Mouse (Mus musculus) gastrocnemius, postnatal 36 days (tissue): ENCODE measurements around the gene Ebf1. TPM values are rescaled to one million over a fixed set of nuclear protein-coding genes. Genes with fewer than 3 reads are reported as not detected.
A peak's percentile ranks its signal among the peaks of the same experiment; 100 is the strongest.

ENCODE experiments used
- DNase-seq, 2 experiments: peaks; one replicate each; pipeline ENCODE4 v3.0.0; 2022
- intact Hi-C: fragments of 180-260 bp; cut with DNase I; formaldehyde crosslinking; loops from one replicate; pipeline ENCODE4 v1.15.1; 2025
- total RNA-seq, 2 experiments: library from RNA; stranded (reverse); gene quantifications; 2 replicates each; pipeline ENCODE4 v1.2.3; 2021

Gene Ebf1
- total RNA-seq, 2 experiments from 2014 or later: 9.5 to 10.0 TPM

DNA sequence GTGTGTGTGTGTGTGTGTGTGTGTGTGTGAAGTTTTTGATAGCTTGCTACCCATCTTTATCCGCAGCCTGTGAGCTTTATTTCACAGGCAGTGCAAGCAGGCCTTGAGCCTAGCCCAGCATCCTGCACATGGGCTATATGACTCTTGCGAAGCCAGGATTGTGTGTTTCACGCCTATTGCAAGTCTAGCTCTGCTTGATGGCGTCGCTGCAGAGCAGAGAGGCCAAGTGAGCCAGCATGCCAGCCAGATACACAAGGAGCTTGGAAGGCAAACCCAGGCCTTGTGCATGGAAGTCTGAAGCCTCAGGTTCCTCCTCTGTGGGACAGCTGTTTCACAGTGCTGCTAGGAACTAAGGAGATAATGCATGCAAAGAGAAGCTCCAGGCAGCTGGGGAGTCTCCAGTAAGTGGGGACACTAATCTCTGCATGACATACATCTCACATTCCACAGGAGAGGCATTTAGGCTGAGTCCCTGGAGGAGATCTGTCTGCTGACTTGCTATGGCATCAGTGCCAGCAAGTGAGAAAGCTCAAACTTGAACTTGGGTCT, 359.2 kb downstream of the Ebf1 start:
- intact Hi-C loops: no loop called here
- DNase-seq: no peak

DNA sequence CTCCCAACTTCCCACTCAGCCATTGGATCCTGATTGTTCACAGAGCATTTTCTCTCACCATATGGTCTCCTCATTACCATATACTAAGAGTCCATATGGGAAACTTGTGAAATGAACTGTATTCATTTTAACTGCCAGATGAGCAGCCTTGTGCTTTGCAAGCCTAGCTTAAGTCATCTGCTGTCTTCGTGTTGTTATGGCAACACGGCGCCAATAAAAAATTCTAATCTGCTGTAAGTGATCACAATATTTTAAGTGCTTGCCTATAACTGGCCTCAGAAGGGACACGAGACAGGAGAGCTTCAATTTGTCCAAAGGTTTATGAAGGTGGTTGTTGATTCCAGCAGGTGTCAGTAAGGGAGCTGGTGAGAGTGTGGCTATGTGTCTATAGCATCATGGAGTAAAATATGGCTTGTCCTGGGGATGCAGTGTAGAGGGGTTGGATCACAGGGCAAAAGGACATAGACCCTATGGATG, 360.8 kb downstream of the Ebf1 start:
- intact Hi-C loops: no loop called here
- DNase-seq: no peak

DNA sequence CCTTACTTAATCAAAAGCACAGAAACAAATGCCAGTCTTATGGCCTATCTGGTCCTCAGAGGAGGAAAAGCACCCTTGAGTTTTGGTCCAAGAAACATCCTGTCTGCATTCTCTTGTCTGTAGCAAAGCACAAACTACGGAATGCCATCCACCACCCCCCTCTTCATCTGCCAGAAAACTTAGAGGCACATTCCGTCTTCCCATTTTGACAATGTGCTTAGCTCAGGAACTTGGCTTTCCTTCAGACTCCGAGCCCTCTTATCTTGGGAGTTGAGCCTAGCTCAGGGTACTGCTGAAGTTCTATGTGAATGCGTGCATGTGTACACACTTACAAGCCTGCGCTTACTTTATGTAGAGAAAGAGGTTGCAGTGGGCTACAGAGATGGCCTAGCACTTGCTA, 362.3 kb downstream of the Ebf1 start:
- no peak for DNase-seq
- intact Hi-C loops: no loop called here

DNA sequence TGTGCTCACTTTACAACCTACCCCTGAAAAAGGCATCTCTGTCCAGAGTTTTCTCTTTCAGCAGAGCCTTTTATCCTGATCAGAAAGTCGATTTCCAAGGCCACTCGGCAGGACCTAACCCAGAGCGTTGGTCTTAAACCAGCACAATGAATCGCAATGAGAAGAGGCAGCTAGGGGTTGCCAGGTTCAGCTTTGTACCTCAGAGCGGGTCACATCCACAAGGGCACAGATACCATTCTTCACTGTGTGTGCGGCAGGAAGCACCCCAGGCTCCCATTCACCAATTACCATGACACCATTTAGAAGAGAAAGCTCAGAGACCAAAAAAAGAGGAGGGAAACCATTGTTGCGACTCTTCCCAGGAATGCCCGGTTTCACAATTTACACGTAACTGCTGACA, 365.1 kb downstream of the Ebf1 start:
- DNase-seq: no peak
- intact Hi-C loops: no loop called here

DNA sequence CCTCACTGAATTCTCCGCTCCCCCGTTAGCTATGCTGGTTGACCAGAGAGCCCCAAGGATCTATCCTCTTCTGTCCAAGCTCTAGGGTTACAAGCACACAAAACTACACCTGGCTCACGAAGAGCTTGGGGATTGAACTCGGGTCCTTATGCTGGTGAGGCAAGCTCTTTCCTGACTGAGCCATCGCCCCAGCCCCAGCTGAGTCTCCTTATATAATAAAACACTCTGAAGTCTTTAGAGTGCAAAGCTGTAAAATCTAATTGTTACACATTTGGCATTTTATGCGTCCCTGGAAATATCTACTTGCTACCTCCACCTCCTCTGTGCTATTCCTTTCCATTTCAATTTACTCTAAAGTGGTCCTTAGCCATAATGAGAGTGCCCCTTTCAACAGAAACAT, 366.8 kb downstream of the Ebf1 start:
- intact Hi-C loops: no loop called here
- DNase-seq: no peak

DNA sequence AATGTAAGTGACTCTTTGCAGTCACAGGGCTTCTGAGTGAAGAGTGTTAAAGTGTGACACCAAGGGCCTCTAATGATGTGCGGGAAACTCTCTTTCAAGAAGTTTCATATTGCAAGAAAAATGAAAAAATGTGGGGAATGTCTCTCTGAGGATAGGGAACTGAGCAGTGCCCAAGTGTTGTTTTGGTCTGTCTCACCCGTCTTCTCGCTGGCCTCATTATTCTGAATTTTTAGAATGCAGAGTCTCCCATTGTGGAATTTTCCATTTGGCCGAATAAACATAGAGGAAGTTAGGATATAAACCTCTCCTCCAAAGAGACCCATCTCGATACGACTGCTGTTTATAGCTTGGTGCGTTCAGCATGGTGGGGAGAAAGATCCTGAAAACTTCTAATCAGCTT, 367.3 kb downstream of the Ebf1 start:
- intact Hi-C loops: no loop called here
- no peak for DNase-seq

DNA sequence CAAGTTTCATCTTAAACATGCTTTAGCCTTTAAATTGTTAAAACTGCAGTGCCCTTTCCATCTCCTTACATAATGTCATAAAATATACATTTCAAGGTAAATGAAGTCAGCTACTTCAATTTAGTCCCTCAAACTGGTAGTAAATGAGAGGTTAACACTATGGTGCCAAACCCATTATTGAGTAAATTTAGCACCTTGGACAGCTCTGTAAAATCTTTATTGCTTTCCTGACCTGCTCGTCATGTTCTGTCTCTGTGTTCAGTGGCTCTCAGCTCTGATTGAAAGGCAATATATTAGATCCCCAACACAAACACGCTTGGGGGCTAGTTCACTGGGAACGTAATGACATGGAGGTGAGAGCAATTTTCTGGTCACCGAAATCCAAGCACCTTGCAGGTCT, 370.7 kb downstream of the Ebf1 start:
- DNase-seq: no peak
- intact Hi-C loops: no loop called here

DNA sequence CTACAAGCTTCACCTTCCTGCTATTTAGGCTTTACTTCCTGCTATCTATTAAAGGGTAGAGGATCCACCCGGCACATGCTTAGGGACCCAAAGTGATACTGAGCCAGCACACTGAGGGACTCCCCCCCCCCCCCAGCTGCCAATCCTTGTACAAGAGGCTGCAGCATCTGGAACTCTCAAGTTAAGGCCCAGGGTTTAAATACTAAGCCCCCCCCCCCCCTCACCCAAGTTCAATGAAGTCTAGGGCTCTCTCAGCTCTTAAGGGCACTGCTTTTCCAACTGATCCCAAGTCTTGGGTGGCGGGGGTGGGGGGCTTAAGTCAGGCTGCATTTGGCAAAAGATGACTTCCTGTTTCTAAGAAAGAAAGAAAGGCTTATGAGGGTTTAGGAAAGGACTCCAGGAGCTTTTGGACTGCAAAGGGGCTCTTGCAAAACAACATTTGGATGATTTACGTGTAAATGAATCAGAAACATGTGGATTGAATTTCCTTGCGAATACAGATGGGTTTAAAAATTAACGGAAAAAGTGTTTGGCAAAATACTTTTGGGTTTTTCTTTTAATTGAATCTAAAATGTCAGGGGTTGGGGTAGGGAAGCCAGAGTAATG, 385.7 kb downstream of the Ebf1 start:
- no peak for DNase-seq
- intact Hi-C loops: loop anchor here (10.0 kb wide), 1 partner anchor 228 kb away; no protein-coding TSS in a partner anchor

DNA sequence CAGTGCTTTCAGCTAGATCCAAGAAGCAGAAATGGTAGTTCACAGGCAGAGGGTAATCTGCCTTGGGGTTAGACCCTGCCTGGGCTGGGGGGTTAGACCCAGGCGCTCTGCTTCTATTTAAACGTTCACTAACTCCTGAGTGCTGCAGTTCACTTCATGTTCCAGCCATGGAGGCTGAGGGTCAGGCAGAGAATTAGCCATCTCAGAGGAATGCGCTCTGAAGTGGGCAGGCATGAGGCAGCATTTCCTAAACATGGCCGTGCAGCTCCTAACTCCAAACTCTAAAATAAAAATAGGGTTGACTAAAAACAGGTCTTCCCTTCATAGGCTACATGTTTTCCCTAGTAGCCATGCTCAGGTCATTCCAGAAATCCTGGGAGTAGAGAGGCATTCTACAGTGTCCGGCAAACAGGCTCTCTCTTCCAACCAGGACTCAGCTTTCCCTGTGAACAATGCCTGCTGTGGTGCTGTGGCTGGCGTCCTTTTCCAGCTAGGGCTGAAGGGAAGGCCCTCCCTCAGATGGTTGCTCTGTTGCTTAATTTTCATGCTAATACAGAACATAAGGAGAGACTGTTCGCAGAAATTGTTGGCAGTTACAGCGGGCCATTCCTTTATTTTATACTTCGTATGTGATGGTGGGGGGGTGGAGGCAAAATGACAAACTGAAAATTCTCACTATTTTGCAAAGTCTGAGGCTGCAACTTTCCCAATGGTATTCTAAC, 386.8 kb downstream of the Ebf1 start:
- intact Hi-C loops: loop anchor here (10.0 kb wide), 1 partner anchor 229 kb away; no protein-coding TSS in a partner anchor

DNA sequence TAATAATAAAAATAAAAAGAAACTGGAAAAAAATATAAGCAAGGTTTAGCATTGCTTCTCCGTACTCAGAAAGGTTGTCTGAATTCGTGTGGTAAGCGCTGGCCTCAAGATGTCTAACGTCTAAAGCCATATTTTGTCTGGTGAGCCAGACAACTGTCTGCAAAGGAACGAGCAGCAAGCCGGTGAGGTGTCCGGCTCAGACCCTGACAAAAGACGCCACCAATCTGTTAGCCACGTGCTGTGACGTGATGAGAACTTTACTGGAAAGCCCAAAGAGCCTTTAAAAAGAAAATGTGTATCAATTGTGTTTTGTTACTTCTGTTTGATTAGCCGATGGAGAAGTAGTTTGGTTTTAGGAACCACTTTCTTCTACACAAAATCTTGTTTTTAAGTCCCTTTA, 390.2 kb downstream of the Ebf1 start:
- DNase-seq: no peak
- intact Hi-C loops: loop anchor here (5.0 to 10.0 kb wide), 2 partner anchors 233 to 535 kb away; no protein-coding TSS in a partner anchor

More for the DNA sequence above, 386.8 kb downstream of the Ebf1 start:
- no peak for DNase-seq

DNA sequence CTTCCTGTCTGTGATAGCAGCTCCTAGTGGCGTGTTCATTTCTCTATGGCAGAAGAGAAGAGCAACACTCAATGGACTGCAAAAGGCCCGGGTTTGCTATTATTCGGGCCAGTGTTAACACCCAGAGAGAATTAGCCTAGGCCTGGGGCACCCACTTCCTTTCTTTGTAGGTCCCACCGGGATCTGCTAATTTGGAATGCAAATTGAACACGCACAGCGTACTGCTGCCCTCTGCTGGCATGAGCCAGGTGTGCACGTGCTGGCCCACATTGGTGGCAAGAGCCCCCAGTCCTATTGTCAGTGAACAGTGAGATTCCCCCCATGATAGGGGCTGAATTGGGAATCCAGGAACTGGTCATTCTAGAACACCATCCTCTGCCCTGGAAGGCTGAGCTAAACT, 391.0 kb downstream of the Ebf1 start:
- DNase-seq: peak; percentile 58 to 71
- intact Hi-C loops: loop anchor here (1.0 to 10.0 kb wide), 3 partner anchors 233 to 534 kb away; no protein-coding TSS in a partner anchor

DNA sequence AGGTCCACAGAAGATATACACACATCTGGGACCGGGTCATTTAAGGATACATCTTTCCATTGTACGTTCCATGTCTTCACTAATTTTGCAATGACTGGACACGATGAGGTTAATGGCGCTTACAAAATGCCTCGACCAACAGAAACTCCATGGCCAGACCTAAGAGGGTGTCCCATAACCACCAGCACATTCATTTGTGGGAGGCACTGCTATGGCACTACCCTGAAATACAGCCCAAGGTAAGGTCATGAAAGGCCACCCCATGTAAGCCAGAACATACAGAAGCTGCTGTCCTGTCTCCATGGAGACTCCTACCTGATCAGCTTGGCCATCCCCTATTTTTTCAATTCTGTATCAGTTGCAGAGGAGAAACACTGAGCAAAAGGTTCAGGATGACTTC, 391.6 kb downstream of the Ebf1 start:
- intact Hi-C loops: loop anchor here (1.0 to 10.0 kb wide), 3 partner anchors 234 to 534 kb away; no protein-coding TSS in a partner anchor
- DNase-seq: no peak

DNA sequence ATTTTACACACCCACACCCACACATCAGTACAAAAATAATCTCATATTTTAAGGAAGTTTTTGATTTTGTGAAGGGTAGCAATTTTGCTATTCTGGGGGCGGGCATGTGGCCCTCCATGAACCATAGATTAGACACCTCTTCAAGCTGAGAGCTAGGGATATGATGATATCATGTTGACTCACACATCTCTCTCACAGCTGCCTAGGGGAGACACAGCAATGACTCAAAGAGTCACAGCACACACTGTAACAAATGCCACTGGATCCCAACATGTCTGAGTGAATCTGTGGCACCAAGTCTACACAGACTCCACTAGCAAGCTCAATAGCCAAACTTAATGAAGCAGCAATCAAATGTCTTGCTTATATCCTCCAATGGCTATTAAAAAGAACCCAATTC, 395.0 kb downstream of the Ebf1 start:
- intact Hi-C loops: no loop called here
- DNase-seq: no peak

DNA sequence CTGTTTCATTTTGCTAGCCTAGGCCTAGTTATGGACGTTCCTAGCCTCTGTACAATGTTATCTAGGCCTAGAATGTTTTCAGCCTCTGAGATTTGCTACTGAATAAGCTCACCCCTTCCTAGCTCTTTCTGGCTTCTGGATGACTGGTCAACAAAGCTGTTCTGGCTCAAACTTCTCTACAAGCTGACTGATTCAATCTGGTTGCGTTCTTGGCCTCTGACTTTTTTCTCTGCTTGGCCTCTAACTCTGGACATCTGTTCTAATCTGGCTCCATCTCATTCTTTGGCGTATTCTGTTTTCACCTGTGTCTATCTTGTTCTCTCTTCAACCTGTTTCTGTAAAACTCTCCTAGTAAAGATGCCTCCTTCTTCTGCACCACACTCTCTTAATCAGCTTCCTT, 400.4 kb downstream of the Ebf1 start:
- intact Hi-C loops: no loop called here
- DNase-seq: no peak

DNA sequence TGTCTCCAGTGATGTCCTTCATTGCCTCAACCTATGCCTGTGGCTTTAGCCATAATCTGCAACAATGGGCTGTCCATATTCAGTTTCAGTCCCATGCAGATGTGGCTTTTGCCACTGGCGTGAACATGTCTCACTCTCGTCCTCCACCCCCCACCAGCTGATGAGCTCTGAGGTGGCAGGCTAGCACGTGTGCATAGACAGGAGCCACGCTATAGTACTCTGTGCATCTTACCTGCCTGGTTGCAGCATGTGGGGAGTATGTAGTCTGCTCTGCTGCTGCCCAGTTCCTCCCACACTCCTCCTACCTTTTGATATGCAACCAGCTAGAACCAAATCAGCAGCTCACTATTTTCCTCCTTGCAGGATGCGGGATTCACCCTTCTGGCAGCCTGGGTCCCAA, 408.9 kb downstream of the Ebf1 start:
- no peak for DNase-seq
- intact Hi-C loops: no loop called here

DNA sequence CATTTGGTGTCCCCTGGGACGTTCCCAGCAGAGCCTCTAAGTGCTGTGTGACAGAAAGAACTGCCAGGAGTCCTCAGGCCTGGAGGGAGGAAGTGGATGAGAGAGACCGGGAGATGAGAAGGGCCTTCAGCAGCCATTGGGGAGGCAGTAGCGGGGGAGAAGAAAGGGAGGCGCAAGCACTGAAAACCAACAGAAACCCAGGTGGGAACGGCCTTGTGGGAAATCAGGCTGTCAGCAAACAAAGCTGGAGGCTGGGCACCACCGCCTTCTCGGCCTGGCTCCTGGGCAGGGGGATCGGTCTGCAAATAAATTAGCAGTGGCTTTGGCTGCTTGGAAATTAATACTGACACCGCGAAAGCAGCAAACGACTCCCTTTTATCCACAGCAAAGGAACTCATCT, 409.6 kb downstream of the Ebf1 start:
- intact Hi-C loops: no loop called here
- no peak for DNase-seq

DNA sequence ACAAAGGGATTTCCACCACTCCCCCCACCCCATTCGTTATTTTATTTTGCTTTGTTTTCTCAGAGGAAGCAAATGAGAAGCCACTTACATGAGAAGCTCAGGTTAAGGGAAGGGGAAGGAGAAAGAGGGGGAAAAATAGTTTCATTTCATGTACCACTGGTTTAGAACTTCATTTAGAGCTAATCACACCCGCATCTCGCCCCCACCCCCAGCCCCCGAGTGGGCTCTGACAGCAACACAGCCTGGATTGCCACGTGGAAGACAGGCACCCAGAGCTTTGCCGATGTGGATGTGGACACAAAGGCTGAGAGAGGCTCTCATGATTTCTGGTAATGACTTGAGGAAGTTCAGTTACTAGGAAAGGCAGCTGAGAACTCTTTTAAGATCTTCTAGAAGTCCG, 410.0 kb downstream of the Ebf1 start:
- no peak for DNase-seq
- intact Hi-C loops: no loop called here

DNA sequence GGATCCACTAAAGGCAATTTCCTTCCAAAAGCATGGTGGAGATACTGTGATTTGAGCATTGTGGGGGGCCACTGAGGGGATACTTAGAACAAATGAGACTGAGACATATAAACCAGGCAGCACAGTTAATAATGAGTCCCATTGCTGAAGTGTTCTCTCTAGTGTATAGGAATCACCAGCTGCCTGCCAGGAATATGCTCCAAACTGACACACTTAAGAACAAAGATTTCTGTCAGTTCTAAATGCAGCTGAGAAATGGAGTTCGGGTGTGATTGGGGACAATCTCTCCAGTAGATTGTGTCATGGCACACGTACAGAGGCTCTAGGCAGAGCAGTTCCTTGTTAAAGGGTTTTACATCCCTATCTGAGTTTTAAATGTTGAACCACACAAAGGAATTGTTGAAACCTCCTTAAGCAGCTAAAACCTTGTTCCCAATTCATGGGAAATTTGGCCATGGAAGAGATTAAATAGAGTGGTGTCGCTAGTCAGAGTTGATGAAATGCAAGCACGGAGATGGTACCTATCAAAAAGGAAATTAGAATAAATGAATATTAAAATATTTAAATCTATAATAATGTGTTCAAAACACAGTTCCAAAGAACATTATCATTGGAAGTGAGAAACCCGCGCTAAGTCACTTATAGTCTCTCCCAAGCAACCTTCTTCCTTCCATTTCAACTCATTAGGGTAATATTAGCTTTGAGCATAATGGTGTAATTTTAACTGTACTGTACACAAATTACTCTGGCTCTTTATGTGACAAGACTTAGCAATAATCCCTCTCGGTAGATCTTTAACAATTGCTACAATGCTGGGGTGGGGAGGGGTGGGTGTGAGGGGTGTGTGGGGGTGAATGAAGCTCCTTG, 438.9 kb downstream of the Ebf1 start:
- intact Hi-C loops: no loop called here
- no peak for DNase-seq
